8 mouse cellular contexts compared by ENCODE assay signal in genomic region chr7:45365742-45366651, GRCm38 (mm10). TPM values are rescaled to one million over a fixed set of nuclear protein-coding genes. Genes with fewer than 3 reads are reported as not detected.
A peak's percentile ranks its signal among the peaks of the same experiment; 100 is the strongest.
DNase-seq lines count a peak whose midpoint lies in the region; ATAC-seq and TF ChIP-seq lines count a peak whose summit lies in the region.

No protein-coding gene starts in this region.

- H3K27ac ChIP-seq in kidney, embryonic 14.5 days (ENCODE audit: low read depth, low read length) = no peak overlapping the region
- peak overlapping the region; percentile 24 for H3K27ac ChIP-seq in stomach, postnatal 0 days (replicated peaks)

- peak; percentile 40 for DNase-seq in right cerebral cortex, postnatal 14 days
- no peak for DNase-seq in right cerebral cortex, postnatal 4 days
- peak; percentile 82 for DNase-seq in cerebellum, adult 9-11 months
- DNase-seq in gastrocnemius, postnatal 25 days = peak; percentile 39
- DNase-seq in lung, postnatal 4 days = peak; percentile 56 to 64
- peak; percentile 61 for DNase-seq in stomach, postnatal 0 days (ENCODE audit: low spot score)
- DNase-seq in layer of hippocampus, postnatal 25 days (ENCODE audit: extremely low spot score in 1 of 2, low spot score in 1 of 2) = no peak

- peak; percentile 14; the same call in 1 of the 2 replicates for TF ChIP-seq CTCF in stomach, postnatal 0 days (IDR thresholded peaks at IDR 0.05; ENCODE audit: low read depth)

- no peaks in the 10 kb centered on the region for H3K9me3 ChIP-seq in kidney, embryonic 14.5 days (ENCODE audit: control insufficient read depth, low read length)
- no peaks in the 10 kb centered on the region for H3K9me3 ChIP-seq in stomach, postnatal 0 days (ENCODE audit: control insufficient read depth, low read length)

- peaks cover 69% of the 10 kb centered on the region for H3K27me3 ChIP-seq in kidney, embryonic 14.5 days (ENCODE audit: control insufficient read depth, insufficient read depth, low read length)
- H3K27me3 ChIP-seq in stomach, postnatal 0 days (ENCODE audit: control insufficient read depth, insufficient read depth, low read length) = no peaks in the 10 kb centered on the region

- H3K4me2 ChIP-seq in kidney, embryonic 14.5 days (replicated peaks; ENCODE audit: low read depth, low read length) = peak overlapping the region; percentile 100
- H3K4me2 ChIP-seq in stomach, postnatal 0 days (replicated peaks; ENCODE audit: low read depth) = peak overlapping the region; percentile 99

- 4% methylated on average over 31 of the region's 35 CpGs for WGBS in kidney, embryonic 14.5 days
- WGBS in stomach, postnatal 0 days = 4% methylated on average over 33 of the region's 35 CpGs

- peaks cover 28% of the 10 kb centered on the region for H3K4me1 ChIP-seq in kidney, embryonic 14.5 days (ENCODE audit: control insufficient read depth, insufficient read depth, low read length)
- H3K4me1 ChIP-seq in stomach, postnatal 0 days (replicated peaks; ENCODE audit: control insufficient read depth, insufficient read depth) = peaks cover 3% of the 10 kb centered on the region; the same call in 1 of the 2 replicates

- no peaks in the 10 kb centered on the region for H3K36me3 ChIP-seq in kidney, embryonic 14.5 days (ENCODE audit: control insufficient read depth, insufficient read depth, low read length)
- H3K36me3 ChIP-seq in stomach, postnatal 0 days (ENCODE audit: control insufficient read depth, insufficient read depth, low read length) = no peaks in the 10 kb centered on the region

- peak overlapping the region; percentile 56 for H3K4me3 ChIP-seq in kidney, embryonic 14.5 days (ENCODE audit: low read length)
- peak overlapping the region; percentile 56 for H3K4me3 ChIP-seq in stomach, postnatal 0 days (ENCODE audit: low read depth, low read length)

- no peak for ATAC-seq in kidney, embryonic 14.5 days (ENCODE audit: low FRiP score, low TSS enrichment)
- ATAC-seq in stomach, postnatal 0 days (ENCODE audit: low FRiP score, low TSS enrichment) = no peak

- no peak for TF ChIP-seq EP300 in stomach, postnatal 0 days (optimal IDR thresholded peaks at IDR 0.05)

- peak overlapping the region; percentile 43 for H3K9ac ChIP-seq in kidney, embryonic 14.5 days (ENCODE audit: low read depth, low read length)
- peak overlapping the region; percentile 66 for H3K9ac ChIP-seq in stomach, postnatal 0 days (ENCODE audit: low read length)

RNA-seq across cellular contexts. Expression of gene Ppfia3, which starts 0.8 kb away (rescaled TPM):
- under 1 TPM; 0.18 to 0.38 TPM for total RNA-seq in gastrocnemius, postnatal 25 days (2021)
- polyA plus RNA-seq in kidney, embryonic 14.5 days (2014; fragmentation: Nextera tagmentation; extraction: Ambion mirVana) = 6.7 and 7.6 TPM in 2 replicates
- polyA plus RNA-seq in stomach, postnatal 0 days (2015; fragmentation: Nextera tagmentation; extraction: Ambion mirVana) = 6.0 and 7.1 TPM in 2 replicates
- total RNA-seq in layer of hippocampus, postnatal 25 days (2021) = 100 to 1,000 TPM; 129 to 134 TPM

RNA-seq across cellular contexts. Expression of gene Lin7b, which starts 4.4 kb away (rescaled TPM):
- under 1 TPM in 1 of 2 experiments, not detected in 1; 0.67 TPM for total RNA-seq in gastrocnemius, postnatal 25 days (2021)
- polyA plus RNA-seq in kidney, embryonic 14.5 days (2014; fragmentation: Nextera tagmentation; extraction: Ambion mirVana) = 0.57 and 0.66 TPM in 2 replicates
- 5.9 and 6.1 TPM in 2 replicates for polyA plus RNA-seq in stomach, postnatal 0 days (2015; fragmentation: Nextera tagmentation; extraction: Ambion mirVana)
- 100 to 1,000 TPM; 151 to 155 TPM for total RNA-seq in layer of hippocampus, postnatal 25 days (2021)

RNA-seq across cellular contexts. Expression of gene Snrnp70, which starts 29.5 kb away (rescaled TPM):
- total RNA-seq in gastrocnemius, postnatal 25 days (2021) = 10 to 100 TPM; 76.1 to 78.0 TPM
- 100 and 171 TPM in 2 replicates for polyA plus RNA-seq in kidney, embryonic 14.5 days (2014; fragmentation: Nextera tagmentation; extraction: Ambion mirVana)
- 73.7 and 78.8 TPM in 2 replicates for polyA plus RNA-seq in stomach, postnatal 0 days (2015; fragmentation: Nextera tagmentation; extraction: Ambion mirVana)
- 100 to 1,000 TPM; 288 to 443 TPM for total RNA-seq in layer of hippocampus, postnatal 25 days (2021)

RNA-seq across cellular contexts. Expression of gene Hrc, which starts 30.9 kb away (rescaled TPM):
- 100 to 1,000 TPM; 812 to 910 TPM for total RNA-seq in gastrocnemius, postnatal 25 days (2021)
- polyA plus RNA-seq in kidney, embryonic 14.5 days (2014; fragmentation: Nextera tagmentation; extraction: Ambion mirVana) = 1.5 and 2.7 TPM in 2 replicates
- 0.80 and 0.85 TPM in 2 replicates for polyA plus RNA-seq in stomach, postnatal 0 days (2015; fragmentation: Nextera tagmentation; extraction: Ambion mirVana)
- under 1 TPM in 1 of 2 experiments, not detected in 1; 0.17 TPM for total RNA-seq in layer of hippocampus, postnatal 25 days (2021)

RNA-seq across cellular contexts. Expression of gene Trpm4, which starts 32.4 kb away (rescaled TPM):
- 10 to 100 TPM; 17.0 to 18.3 TPM for total RNA-seq in gastrocnemius, postnatal 25 days (2021)
- 10.1 and 11.3 TPM in 2 replicates for polyA plus RNA-seq in kidney, embryonic 14.5 days (2014; fragmentation: Nextera tagmentation; extraction: Ambion mirVana)
- 22.7 and 23.7 TPM in 2 replicates for polyA plus RNA-seq in stomach, postnatal 0 days (2015; fragmentation: Nextera tagmentation; extraction: Ambion mirVana)
- total RNA-seq in layer of hippocampus, postnatal 25 days (2021) = 10 to 100 TPM; 14.1 to 18.5 TPM

Comparison
In these comparisons a context has a peak if more than half of its experiments do, and no peak if none do; other contexts are left out.
1. DNase-seq: peak in right cerebral cortex, postnatal 14 days (single experiment), cerebellum, adult 9-11 months (single experiment), gastrocnemius, postnatal 25 days (single experiment), lung, postnatal 4 days (2 of 2) and stomach, postnatal 0 days (single experiment); none in right cerebral cortex, postnatal 4 days (single experiment) and layer of hippocampus, postnatal 25 days (0 of 2).
2. RNA of gene Ppfia3, which starts 0.8 kb away (total RNA-seq): 129 to 134 TPM in layer of hippocampus, postnatal 25 days; 0.18 to 0.38 TPM in gastrocnemius, postnatal 25 days; every median in the first group is over 10 times any median in the second.
3. RNA of gene Lin7b, which starts 4.4 kb away (total RNA-seq): 151 to 155 TPM in layer of hippocampus, postnatal 25 days; 0.67 TPM in gastrocnemius, postnatal 25 days; every median in the first group is over 10 times any median in the second.